Mouse (Mus musculus) hindbrain, embryonic 15.5 days (tissue): ENCODE measurements around the gene Morn2. TPM values are rescaled to one million over a fixed set of nuclear protein-coding genes. Genes with fewer than 3 reads are reported as not detected.

Source experiments
- ATAC-seq: fragments of 200-750 bp; cut with Nextera tagmentation; 2 replicates; pipeline ENCODE4 v1.8.0; 2017; ENCODE audit warnings: low read depth, moderate number of reproducible peaks, moderate TSS enrichment; ENCODE audit not compliant: low FRiP score
- H3K27ac ChIP-seq: fragments of 300-500 bp; sonication (generic); replicated peaks from 2 replicates; pipeline ENCODE4 v1.5.1; 2015; ENCODE audit warnings: mild to moderate bottlenecking, inconsistent platforms
- H3K27me3 ChIP-seq: fragments of 300-500 bp; sonication (generic); 2 replicates; pipeline ENCODE4 v1.6.1; 2015; ENCODE audit warnings: control low read depth, inconsistent platforms
- H3K36me3 ChIP-seq: fragments of 300-500 bp; sonication (generic); 2 replicates; pipeline ENCODE4 v1.6.1; 2015; ENCODE audit warnings: control low read depth, inconsistent platforms
- H3K4me1 ChIP-seq: fragments of 300-500 bp; sonication (generic); replicated peaks from 2 replicates; pipeline ENCODE4 v1.6.1; 2015; ENCODE audit warnings: control low read depth, inconsistent platforms
- H3K4me2 ChIP-seq: fragments of 300-500 bp; sonication (generic); 2 replicates; pipeline ENCODE4 v1.6.1; 2015; ENCODE audit warnings: moderate library complexity, mild to moderate bottlenecking, inconsistent platforms
- H3K4me3 ChIP-seq: fragments of 300-500 bp; sonication (generic); 2 replicates; pipeline ENCODE4 v1.5.1; 2015; ENCODE audit warnings: mild to moderate bottlenecking, inconsistent platforms
- H3K9ac ChIP-seq: fragments of 300-500 bp; sonication (generic); 2 replicates; pipeline ENCODE4 v1.6.1; 2015; ENCODE audit warnings: inconsistent platforms
- H3K9me3 ChIP-seq: fragments of 300-500 bp; sonication (generic); 2 replicates; pipeline ENCODE4 v1.6.1; 2016; ENCODE audit warnings: control low read depth, inconsistent platforms
- WGBS: fragments of 180-500 bp; shearing (Covaris S2); methylation state at CpG from one replicate; pipeline ENCODE4 v1.1.7; 2015; 5-methylcytosine and 5-hydroxymethylcytosine counted together
- polyA plus RNA-seq: library from polyadenylated mRNA; unstranded; fragments of >200 nt; fragmentation: Nextera tagmentation; extraction: Ambion mirVana; gene quantifications from 2 replicates; pipeline ENCODE4 v1.2.1, GENCODE M21; 2015

Gene Morn2
- polyA plus RNA-seq, 1 experiment from 2014 or later: 56.9 TPM

DNA sequence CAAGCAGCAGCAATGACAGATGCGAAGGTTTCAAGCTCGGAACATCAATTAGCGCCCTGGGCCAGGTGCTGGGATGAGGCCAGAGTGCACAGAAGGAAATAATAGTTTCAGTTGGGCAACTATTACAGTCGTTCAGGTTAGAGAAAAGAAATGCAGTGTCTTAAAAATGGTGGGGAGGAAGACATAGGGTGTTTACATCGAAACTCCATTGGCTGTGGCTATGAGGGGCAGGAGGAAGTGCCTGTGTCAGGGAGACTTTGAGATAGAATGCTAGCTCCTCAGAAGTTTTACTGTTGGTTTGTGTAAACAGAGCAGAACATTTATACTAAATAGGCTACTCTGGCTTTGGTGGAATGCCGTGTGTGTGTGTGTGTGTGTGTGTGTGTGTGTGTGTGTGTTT, 2.0 kb upstream of the Morn2 start:
- ATAC-seq: no peak
- Histone ChIP-seq H3K9me3 (no peaks in the 10 kb centered on the region), H3K9ac (no peak overlapping the region), H3K27ac (no peak overlapping the region), H3K4me2 (peak overlapping the region; percentile 67), H3K4me1 (peaks cover 13% of the 10 kb centered on the region), H3K4me3 (no peak overlapping the region), H3K36me3 (no peaks in the 10 kb centered on the region), H3K27me3 (no peaks in the 10 kb centered on the region)
- 88% methylated on average over 6 of the region's 6 CpGs for WGBS

DNA sequence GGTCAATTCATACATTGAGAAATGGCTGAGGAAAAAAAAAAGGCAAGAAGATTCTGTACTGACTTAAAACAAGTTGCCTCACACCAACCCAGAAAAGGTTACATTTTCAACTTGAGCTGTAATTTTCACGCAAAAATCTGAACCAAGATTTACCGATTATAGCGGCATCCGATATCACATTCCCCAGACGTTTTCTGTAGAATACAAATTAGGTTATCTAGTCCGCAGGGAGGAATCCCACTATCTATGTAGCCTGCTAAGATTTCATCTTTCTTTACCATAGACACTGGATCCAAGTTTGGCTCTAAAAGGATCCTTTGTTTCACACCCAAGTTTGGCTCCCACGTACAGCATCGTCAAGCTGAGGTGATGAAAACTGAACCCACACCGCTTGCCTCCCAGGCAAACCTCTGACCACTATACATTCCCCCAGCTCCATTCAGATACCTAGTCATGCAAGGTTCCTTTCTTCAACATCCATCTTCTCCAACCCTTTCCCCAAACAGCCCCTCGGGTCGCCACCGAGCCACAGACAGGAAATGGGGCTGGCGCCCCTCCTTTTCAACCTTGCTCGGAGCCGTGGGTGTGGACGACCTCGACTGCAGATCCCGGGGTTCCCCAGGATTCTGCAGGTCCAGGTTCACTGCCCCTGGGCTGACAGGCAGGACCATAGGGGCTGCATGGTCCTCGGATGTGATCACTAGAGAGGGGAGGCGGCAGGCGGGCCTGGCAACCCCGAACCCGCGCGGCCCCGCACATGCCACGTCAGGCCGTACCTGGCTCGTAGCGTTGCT, 526 bp upstream of the Morn2 start:
- WGBS: under 1% methylated on average over 30 of the region's 30 CpGs
- Histone ChIP-seq H3K27ac (peak overlapping the region; percentile 97), H3K9ac (peak overlapping the region; percentile 98), H3K27me3 (no peaks in the 10 kb centered on the region), H3K4me1 (peaks cover 13% of the 10 kb centered on the region), H3K4me2 (peak overlapping the region; percentile 67), H3K36me3 (no peaks in the 10 kb centered on the region), H3K9me3 (no peaks in the 10 kb centered on the region), H3K4me3 (peak overlapping the region; percentile 96)
- no peak for ATAC-seq

DNA sequence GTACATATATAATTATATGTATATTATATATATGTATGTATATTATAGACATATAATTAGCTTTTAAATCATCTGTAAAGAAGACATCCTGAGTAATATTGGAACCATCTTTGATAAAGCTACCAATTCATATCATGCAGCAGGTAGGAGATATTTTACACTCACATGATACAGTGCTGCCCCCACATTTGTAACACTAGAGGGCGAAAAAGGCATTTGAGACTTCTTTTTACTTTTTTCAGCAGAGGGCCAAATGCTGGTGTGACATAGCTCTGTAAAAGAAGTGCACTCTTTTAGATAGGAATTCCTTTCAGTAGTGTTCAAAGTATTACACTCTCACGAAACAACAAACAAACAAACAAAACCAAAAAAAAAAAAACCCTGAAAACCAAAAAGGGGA, 1.1 kb downstream of the Morn2 start:
- H3K27me3 ChIP-seq: no peaks in the 10 kb centered on the region
- ATAC-seq: peak; percentile 9; the same call in 1 of the 2 replicates
- H3K4me3 ChIP-seq: no peak overlapping the region
- WGBS: 30% methylated on average over 2 of the region's 2 CpGs
- no peaks in the 10 kb centered on the region for H3K9me3 ChIP-seq
- H3K27ac ChIP-seq: no peak overlapping the region
- no peak overlapping the region for H3K9ac ChIP-seq
- H3K4me1 ChIP-seq: peaks cover 13% of the 10 kb centered on the region
- no peaks in the 10 kb centered on the region for H3K36me3 ChIP-seq
- 0 out of 2 replicates have a peak overlapping the region, but pooled peaks have one; percentile 28 for H3K4me2 ChIP-seq

DNA sequence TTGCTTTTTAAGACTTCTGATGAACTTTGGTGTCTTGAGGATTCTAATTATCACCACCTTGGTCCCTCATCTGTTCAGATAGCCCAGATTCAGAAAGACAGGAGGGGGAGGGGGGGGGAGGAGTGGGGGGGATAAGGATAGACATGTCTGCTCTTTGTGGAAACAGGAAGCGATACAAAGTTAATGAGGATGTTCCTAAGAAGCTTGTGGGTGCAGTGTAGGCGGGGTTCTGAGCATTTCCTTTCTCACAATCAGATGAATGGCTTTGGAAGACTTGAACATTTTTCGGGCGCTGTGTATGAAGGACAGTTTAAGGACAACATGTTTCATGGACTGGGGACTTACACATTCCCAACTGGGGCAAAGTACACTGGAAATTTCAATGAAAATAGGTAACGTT, 5.3 kb downstream of the Morn2 start:
- no peak overlapping the region for H3K9ac ChIP-seq
- no peaks in the 10 kb centered on the region for H3K27me3 ChIP-seq
- no peak overlapping the region for H3K4me2 ChIP-seq
- ATAC-seq: no peak
- H3K9me3 ChIP-seq: no peaks in the 10 kb centered on the region
- H3K36me3 ChIP-seq: no peaks in the 10 kb centered on the region
- H3K27ac ChIP-seq: no peak overlapping the region
- H3K4me3 ChIP-seq: no peak overlapping the region
- no peaks in the 10 kb centered on the region for H3K4me1 ChIP-seq
- WGBS: 92% methylated on average over 5 of the region's 5 CpGs

DNA sequence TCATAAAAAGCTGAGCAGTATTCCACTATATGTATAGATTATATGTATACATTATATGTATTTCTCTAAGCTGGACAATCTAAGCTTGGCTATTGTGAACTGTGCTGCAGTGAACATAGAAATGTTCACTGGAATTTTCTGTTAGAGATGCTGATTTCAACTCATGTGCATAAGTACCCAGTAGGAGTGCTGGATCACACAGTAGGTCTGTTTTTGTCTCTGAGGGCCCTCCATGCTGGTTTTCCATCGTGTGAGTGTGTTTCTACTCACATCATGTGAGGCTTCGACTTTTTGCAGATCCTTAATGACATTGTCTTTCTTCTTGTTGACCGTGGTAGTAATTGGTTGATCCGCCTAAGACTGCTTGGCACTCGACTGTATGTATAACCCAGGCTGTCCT, 8.8 kb downstream of the Morn2 start:
- Histone ChIP-seq H3K9ac (no peak overlapping the region), H3K9me3 (no peaks in the 10 kb centered on the region)
- WGBS: 90% methylated on average over 5 of the region's 5 CpGs

DNA sequence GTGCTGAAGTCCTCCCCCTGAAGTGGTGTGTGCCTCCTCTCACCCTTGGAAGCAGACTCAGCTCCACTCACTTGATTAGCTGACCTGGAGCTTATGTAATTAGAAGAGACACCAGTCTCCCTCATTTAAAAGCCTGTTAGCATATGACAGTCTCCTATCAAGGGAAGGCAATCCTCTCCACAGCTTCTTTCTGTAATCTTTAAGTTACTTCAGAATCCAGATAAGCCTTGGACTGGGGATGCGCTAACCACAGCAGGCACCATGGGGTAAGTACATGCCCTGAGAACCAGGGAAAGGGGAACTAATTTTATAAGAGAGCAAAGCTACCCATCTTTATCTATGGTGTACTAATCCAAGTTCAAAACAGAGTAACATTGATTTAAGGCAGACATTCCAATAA, 17.2 kb downstream of the Morn2 start, which contains the start of gene Arhgef33:
Gene Arhgef33 (plus strand): TSS at position 157 of the 400 bp plus-strand sequence.
- Histone ChIP-seq H3K27me3 (no peaks in the 10 kb centered on the region), H3K4me2 (no peak within 1 kb of the TSS), H3K9ac (no peak within 1 kb of the TSS), H3K36me3 (no peaks in the 10 kb centered on the region), H3K27ac (no peak within 1 kb of the TSS), H3K4me1 (peaks cover 8% of the 10 kb centered on the region; the same call in 1 of the 2 replicates), H3K9me3 (no peaks in the 10 kb centered on the region), H3K4me3 (no peak within 1 kb of the TSS)
- no peak for ATAC-seq
- 70% methylated on average over 1 of the region's 1 CpGs for WGBS

More for the DNA sequence above, 8.8 kb downstream of the Morn2 start:
- no peak overlapping the region for H3K4me3 ChIP-seq
- no peak overlapping the region for H3K27ac ChIP-seq
- H3K4me1 ChIP-seq: no peaks in the 10 kb centered on the region
- ATAC-seq: no peak
- no peak overlapping the region for H3K4me2 ChIP-seq
- no peaks in the 10 kb centered on the region for H3K27me3 ChIP-seq
- H3K36me3 ChIP-seq: no peaks in the 10 kb centered on the region

DNA sequence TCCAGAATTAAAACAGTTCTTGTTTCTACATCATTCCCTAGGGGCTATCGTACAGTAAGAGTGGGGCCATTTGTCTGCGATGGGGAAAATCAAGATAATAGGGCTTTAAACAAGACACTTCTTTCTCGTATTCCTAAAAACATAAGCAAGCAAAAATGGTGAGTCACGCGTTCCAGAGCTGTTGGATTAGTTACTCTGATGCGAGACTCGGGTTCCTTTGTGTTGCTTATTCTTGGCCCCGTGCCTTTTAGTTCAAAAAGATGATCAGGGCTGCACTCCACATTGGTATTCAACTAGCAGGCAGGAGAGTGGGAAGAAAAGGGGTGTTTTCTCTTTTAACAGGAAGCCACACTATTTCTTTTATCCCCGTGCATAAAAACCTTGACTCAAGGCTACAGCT, 21.8 kb downstream of the Morn2 start:
- WGBS: 49% methylated on average over 9 of the region's 9 CpGs
- ATAC-seq: no peak
- Histone ChIP-seq H3K9me3 (no peaks in the 10 kb centered on the region), H3K4me1 (peaks cover 10% of the 10 kb centered on the region; the same call in 1 of the 2 replicates), H3K36me3 (no peaks in the 10 kb centered on the region), H3K27ac (0 out of 2 replicates have a peak overlapping the region, but pooled peaks have one; percentile 16), H3K4me2 (0 out of 2 replicates have a peak overlapping the region, but pooled peaks have one; percentile 9), H3K27me3 (no peaks in the 10 kb centered on the region), H3K9ac (no peak overlapping the region), H3K4me3 (no peak overlapping the region)

DNA sequence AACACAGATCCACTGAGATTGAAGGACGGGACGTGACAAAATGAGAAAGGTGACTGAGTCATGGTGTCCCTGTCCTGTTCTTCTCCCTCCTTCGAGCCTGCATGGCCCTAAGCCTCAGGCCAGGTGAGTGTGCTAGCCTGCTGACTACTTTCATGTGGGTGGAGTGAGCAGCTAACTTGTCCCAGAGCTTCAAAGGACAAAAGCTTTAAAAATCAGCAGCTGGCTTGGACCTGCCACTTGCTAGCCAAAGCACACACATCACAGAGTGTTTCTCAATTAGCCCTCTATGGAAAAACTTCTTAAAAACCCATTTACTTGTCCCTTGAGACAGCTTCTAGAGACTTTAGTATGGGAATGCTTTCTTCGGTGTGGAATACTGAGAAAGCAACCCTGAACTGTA, 22.4 kb downstream of the Morn2 start:
- Histone ChIP-seq H3K4me1 (peaks cover 10% of the 10 kb centered on the region; the same call in 1 of the 2 replicates), H3K4me3 (no peak overlapping the region), H3K36me3 (no peaks in the 10 kb centered on the region), H3K9ac (no peak overlapping the region), H3K9me3 (no peaks in the 10 kb centered on the region), H3K4me2 (no peak overlapping the region), H3K27me3 (no peaks in the 10 kb centered on the region), H3K27ac (no peak overlapping the region)
- ATAC-seq: no peak
- 84% methylated on average over 4 of the region's 4 CpGs for WGBS

DNA sequence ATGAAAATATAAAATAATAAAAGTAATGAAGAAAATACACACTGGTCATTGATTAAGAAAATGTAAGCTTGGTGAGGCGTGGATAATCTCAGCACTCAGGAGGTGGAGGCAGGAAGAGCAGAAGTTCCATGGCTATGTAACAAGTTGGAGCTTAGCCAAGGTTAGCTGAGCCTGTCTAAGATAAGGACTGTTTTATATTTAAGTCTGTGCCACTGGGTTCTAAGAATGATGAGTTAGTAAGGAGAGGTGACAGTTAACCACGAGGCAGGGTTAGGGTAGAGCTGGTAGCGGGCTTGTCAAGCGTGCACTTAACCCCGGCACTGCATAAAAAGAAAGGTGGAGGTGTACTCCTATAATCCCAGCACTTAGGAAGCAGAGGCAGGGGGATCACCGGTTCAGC, 32.2 kb downstream of the Morn2 start:
- H3K9me3 ChIP-seq: no peaks in the 10 kb centered on the region
- H3K9ac ChIP-seq: no peak overlapping the region
- H3K27ac ChIP-seq: no peak overlapping the region
- no peak overlapping the region for H3K4me2 ChIP-seq
- no peaks in the 10 kb centered on the region for H3K4me1 ChIP-seq
- no peaks in the 10 kb centered on the region for H3K27me3 ChIP-seq
- WGBS: 89% methylated on average over 6 of the region's 6 CpGs
- no peaks in the 10 kb centered on the region for H3K36me3 ChIP-seq
- H3K4me3 ChIP-seq: no peak overlapping the region
- no peak for ATAC-seq

DNA sequence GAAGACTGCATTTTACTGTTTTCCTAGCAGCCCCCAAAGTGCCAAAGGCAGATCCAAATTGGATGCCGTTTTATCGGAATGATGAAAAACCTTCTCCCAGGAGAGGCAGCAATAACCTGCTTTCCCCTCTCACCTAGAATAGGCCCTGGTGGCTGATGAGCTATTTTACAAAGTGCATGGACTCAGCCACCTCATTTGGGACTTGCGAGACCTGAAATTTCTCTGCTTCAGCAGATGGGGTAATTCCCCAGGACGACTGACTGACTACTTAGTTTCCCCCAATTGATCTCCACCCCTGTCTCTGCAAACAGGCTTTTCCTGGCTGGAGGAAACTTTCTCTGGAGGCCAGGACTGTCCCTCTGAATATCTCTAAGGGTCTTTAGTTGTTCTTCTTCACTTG, 33.0 kb downstream of the Morn2 start:
- Histone ChIP-seq H3K9ac (no peak overlapping the region), H3K36me3 (no peaks in the 10 kb centered on the region), H3K9me3 (no peaks in the 10 kb centered on the region), H3K4me3 (no peak overlapping the region), H3K27me3 (no peaks in the 10 kb centered on the region), H3K4me1 (no peaks in the 10 kb centered on the region), H3K27ac (no peak overlapping the region), H3K4me2 (no peak overlapping the region)
- no peak for ATAC-seq
- WGBS: 67% methylated on average over 4 of the region's 4 CpGs

DNA sequence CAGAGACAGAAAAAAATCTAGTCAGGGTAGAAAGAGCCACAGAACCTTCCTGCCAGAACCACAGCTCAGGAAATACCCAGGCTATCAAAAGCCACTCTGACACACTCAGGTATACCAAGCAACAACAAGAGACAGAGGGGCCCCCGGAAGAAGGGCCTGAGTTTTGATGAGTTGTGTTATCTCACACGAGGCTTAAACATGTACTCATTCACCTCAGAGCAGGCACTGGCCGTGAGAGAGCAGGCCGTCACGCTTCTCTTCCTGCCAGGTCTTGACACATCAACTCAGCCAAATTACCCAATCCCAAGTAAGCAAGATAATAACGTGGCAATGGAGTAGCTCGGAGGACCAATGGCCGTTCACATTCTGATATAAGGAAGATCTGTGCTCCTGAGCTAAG, 33.7 kb downstream of the Morn2 start:
- no peak for ATAC-seq
- Histone ChIP-seq H3K9me3 (no peaks in the 10 kb centered on the region), H3K27ac (no peak overlapping the region), H3K4me2 (no peak overlapping the region), H3K36me3 (no peaks in the 10 kb centered on the region), H3K9ac (no peak overlapping the region), H3K27me3 (no peaks in the 10 kb centered on the region), H3K4me1 (no peaks in the 10 kb centered on the region), H3K4me3 (no peak overlapping the region)
- 84% methylated on average over 8 of the region's 8 CpGs for WGBS

DNA sequence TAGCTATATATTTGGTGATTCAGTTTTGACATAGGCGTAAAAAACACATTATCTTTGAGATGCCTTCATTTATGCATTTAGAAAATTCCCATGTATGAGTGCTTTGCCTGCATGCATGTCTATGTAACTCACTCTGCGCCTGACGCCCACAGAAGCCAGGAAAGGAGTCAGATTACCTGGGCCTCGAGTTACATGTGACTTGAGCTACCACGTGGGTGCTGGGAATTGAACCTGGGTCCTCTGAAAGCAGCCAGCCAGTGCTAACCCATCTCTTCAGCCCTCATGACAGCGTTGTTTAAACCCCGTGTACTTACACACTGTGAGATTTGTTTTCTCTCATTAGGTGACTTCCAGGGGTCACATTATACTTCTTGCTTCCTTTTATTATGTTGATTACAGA, 34.5 kb downstream of the Morn2 start:
- Histone ChIP-seq H3K4me3 (no peak overlapping the region), H3K27me3 (no peaks in the 10 kb centered on the region), H3K36me3 (no peaks in the 10 kb centered on the region), H3K9ac (no peak overlapping the region), H3K9me3 (no peaks in the 10 kb centered on the region), H3K4me1 (no peaks in the 10 kb centered on the region), H3K27ac (no peak overlapping the region), H3K4me2 (no peak overlapping the region)
- WGBS: 85% methylated on average over 7 of the region's 7 CpGs
- ATAC-seq: no peak
